Mouse (Mus musculus) heart, postnatal 0 days (tissue): ENCODE results near the gene Wwp2.

ENCODE experiments used
- CTCF ChIP-seq: IDR thresholded peaks from 2 replicates; pipeline ENCODE4 v1.5.1; 2016; ENCODE audit warnings: antibody characterized with exemption, control low read depth, low read depth
- EP300 ChIP-seq: IDR thresholded peaks from 2 replicates; pipeline ENCODE4 v1.6.1; 2016; ENCODE audit warnings: antibody characterized with exemption, low read depth

DNA sequence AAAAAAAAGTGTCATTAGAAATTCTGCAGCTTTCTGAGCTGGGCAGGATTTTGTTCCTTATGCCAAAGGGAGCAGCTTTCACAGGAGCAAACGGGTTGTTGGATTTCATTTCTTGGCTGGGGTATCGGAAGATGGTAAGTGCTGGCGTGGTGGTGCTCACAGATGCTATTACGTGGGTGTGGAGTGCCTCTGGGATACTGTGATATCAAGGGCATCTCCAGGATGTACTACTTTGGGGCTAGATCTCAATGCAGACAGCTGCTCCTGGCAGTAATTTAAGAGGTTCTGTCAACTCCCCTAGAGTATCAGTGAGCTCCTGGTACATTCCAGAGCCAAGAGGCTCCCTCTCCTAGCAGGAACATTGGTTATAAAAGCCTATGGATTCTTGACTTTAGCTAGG lies 110.0 kb downstream of the Wwp2 start:
- TF ChIP-seq CTCF (no peak), EP300 (no peak)
